Mouse (Mus musculus): ENCODE results near the gene Ndufb3.

DNA sequence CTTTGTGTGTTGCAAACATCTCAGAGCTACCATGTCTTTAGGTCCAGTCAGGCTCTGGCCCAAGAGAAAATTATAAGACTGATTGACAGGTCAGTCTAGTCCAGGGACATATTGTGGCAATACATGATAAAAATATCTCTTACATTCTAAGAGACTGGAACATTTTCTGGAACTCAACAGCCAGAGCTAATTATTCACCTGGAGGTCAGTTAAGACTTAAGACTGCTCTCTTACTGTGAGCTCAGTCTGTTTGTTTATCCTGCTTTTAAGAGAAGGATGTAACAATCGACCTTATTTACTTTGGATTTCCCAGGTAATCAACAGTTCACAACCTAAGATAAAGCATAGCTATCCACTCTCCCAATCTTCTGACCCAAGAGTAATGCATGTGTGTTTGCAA is 24.4 kb downstream of the Ndufb3 start:
- TF ChIP-seq CTCF (IDR thresholded peaks at IDR 0.05; ENCODE audit: low read depth), result no peak
- TF ChIP-seq EP300 (IDR thresholded peaks at IDR 0.05; ENCODE audit: low read depth), result no peak
